Mouse (Mus musculus) T-helper 2 cell (primary cell): ENCODE data around the gene Tor1a.
"Not testable (repeated sequence)": the region's sequence is repeated elsewhere in the genome, so short reads cannot be mapped to it uniquely, and the experiment has no call there.

Source experiments
- in situ Hi-C: fragments of 300-600 bp; cut with MboI, MseI; formaldehyde crosslinking; loops from one replicate; pipeline ENCODE4 v1.15.1; 2025; ENCODE audit warnings: high pct_unique_total_duplicates

Gene Tor1a

GRCm38 (mm10) chr2:30918780-30919329 is 48.9 kb downstream of the Tor1a start:
- in situ Hi-C loops, result no loop called here

- in situ Hi-C loops, result no loop called here
These were observed 49.6 kb downstream of the Tor1a start for GRCm38 (mm10) chr2:30918126-30918525.

DNA sequence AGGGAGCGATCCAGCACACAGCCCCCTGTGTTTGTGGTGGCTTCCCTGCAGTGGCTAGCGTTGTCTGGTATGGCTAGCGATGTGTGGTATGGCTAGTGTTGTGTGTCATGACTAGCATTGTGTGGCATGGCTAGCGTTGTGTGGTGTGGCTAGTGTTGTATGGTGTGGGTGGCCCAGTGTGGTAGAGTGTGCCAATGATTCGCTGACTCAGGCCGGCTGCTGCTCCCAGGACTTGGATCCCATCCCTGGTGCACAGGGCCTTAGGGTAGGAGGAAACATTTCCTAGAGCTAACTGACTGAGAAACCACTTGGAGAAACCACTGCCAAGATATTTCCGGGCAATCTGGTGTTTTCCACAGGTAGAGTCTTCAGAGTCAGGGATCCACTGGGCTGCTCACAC is 50.1 kb downstream of the Tor1a start:
- in situ Hi-C loops, result no loop called here

DNA sequence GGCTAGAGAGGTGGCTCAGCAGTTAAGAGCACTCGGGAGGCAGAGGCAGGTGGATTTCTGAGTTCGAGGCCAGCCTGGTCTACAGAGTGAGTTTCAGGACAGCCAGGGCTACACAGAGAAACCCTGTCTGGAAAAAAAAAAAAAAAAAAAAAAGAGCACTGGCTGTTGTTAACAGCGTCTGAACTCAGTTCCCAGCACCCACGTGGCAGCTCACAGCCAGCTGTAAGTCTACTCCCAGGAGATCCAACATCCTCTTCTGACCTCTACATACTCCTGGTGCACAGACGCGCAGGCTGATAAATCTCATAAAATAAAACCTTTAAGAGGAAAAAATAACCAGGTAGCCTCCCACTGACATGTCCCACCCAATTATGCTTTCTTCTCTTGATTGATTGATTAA is 51.8 kb downstream of the Tor1a start:
- in situ Hi-C loops, result not testable (repeated sequence)

- in situ Hi-C loops, result no loop called here
These were observed 52.4 kb downstream of the Tor1a start for GRCm38 (mm10) chr2:30915376-30915775.

GRCm38 (mm10) chr2:30914836-30915235 is 52.9 kb downstream of the Tor1a start:
- in situ Hi-C loops, result no loop called here

DNA sequence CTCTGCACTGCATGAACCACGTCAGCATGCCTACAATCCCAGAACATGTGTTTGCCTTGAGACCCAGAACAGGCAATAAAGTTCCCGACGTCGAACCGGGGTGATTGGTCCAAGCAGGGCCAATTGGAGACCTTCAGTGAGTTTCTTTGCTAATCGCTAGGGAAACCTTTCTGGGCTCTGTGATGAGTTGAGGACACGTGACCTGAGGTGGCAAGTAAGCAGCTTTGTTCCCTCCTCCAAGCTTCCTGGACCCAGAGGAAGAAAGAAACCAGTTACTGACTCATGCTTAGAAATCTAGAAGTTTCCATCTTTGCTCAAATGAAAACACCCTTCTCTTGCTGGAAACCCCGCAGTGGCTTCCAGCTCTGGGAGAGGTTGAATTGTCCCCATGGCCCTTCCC is 54.7 kb downstream of the Tor1a start:
- in situ Hi-C loops, result no loop called here

- in situ Hi-C loops, result no loop called here
These were observed 55.4 kb downstream of the Tor1a start for GRCm38 (mm10) chr2:30912291-30912773.
